Comparison of ENCODE assay signal across 19 mouse cellular contexts in genomic region chr5:99388131-99388530, GRCm38 (mm10).
DNase-seq lines count a peak whose midpoint lies in the region; ATAC-seq lines count a peak whose summit lies in the region.
"Had no signal": no experiment of that assay in that cellular context is flagged by ENCODE, and none has a peak within 500 bp of the region (broad histone marks: within the 10 kb centered on the region; RNA-seq: fewer than 3 reads in every experiment).

No protein-coding gene starts in this region.

- H3K36me3 ChIP-seq in heart, embryonic 14.5 days (ENCODE audit: control insufficient read depth, insufficient read depth, low read length): no peaks in the 10 kb centered on the region
- H3K36me3 ChIP-seq in heart, embryonic 12.5 days: no peaks in the 10 kb centered on the region
- no peaks in the 10 kb centered on the region for H3K36me3 ChIP-seq in liver, embryonic 12.5 days
- H3K36me3 ChIP-seq in liver, embryonic 11.5 days (ENCODE audit: control insufficient read depth, insufficient read depth, low read length): no peaks in the 10 kb centered on the region
- no peaks in the 10 kb centered on the region for H3K36me3 ChIP-seq in liver, embryonic 15.5 days (replicated peaks)
- H3K36me3 ChIP-seq: hindbrain, embryonic 15.5 days; midbrain, embryonic 13.5 days had no signal

- H3K4me2 ChIP-seq in heart, embryonic 14.5 days (ENCODE audit: low read length): no peak overlapping the region
- no peak overlapping the region for H3K4me2 ChIP-seq in heart, embryonic 12.5 days
- H3K4me2 ChIP-seq in liver, embryonic 12.5 days: no peak overlapping the region
- no peak overlapping the region for H3K4me2 ChIP-seq in liver, embryonic 11.5 days
- H3K4me2 ChIP-seq in liver, embryonic 15.5 days: no peak overlapping the region
- H3K4me2 ChIP-seq: hindbrain, embryonic 15.5 days; midbrain, embryonic 13.5 days had no signal

- H3K4me1 ChIP-seq in heart, embryonic 14.5 days (ENCODE audit: control insufficient read depth in 2 of 2, insufficient read depth in 2 of 2, low read length in 2 of 2): peaks cover 16 to 19% of the 10 kb centered on the region in 2 experiments
- peaks cover 35% of the 10 kb centered on the region for H3K4me1 ChIP-seq in heart, embryonic 12.5 days (replicated peaks)
- H3K4me1 ChIP-seq in liver, embryonic 12.5 days: peaks cover 17% of the 10 kb centered on the region; the same call in 1 of the 2 replicates
- peaks cover 10% of the 10 kb centered on the region; the same call in 1 of the 2 replicates for H3K4me1 ChIP-seq in liver, embryonic 11.5 days (replicated peaks; ENCODE audit: control insufficient read depth, insufficient read depth, low read length)
- H3K4me1 ChIP-seq in liver, embryonic 15.5 days (replicated peaks): peaks cover 18% of the 10 kb centered on the region; the same call in 1 of the 2 replicates

- H3K4me3 ChIP-seq in heart, embryonic 14.5 days (ENCODE audit: control insufficient read depth in 1 of 2, insufficient read depth in 1 of 2, low read depth in 1 of 2, low read length in 2 of 2): no peak overlapping the region
- H3K4me3 ChIP-seq in heart, embryonic 12.5 days: no peak overlapping the region
- H3K4me3 ChIP-seq in liver, embryonic 12.5 days: no peak overlapping the region
- H3K4me3 ChIP-seq in liver, embryonic 11.5 days (ENCODE audit: low read depth, low read length): no peak overlapping the region
- no peak overlapping the region for H3K4me3 ChIP-seq in liver, embryonic 15.5 days (replicated peaks)
- H3K4me3 ChIP-seq: erythroblast, embryonic 14.5 days; heart, adult 2 months; hindbrain, embryonic 15.5 days; midbrain, embryonic 13.5 days had no signal

- ATAC-seq in heart, embryonic 14.5 days (ENCODE audit: insufficient number of reproducible peaks, insufficient read depth, low FRiP score, low read depth): no peak
- ATAC-seq in heart, embryonic 12.5 days (ENCODE audit: insufficient number of reproducible peaks, low FRiP score): no peak
- no peak for ATAC-seq in liver, embryonic 12.5 days
- ATAC-seq in liver, embryonic 11.5 days (replicated peaks; ENCODE audit: low FRiP score): no peak
- ATAC-seq in liver, embryonic 15.5 days (ENCODE audit: insufficient read depth): no peak
- ATAC-seq: midbrain, embryonic 13.5 days had no signal

- H3K27me3 ChIP-seq in heart, embryonic 14.5 days (ENCODE audit: control insufficient read depth, insufficient read depth, low read length): no peaks in the 10 kb centered on the region
- H3K27me3 ChIP-seq in heart, embryonic 12.5 days (replicated peaks): no peaks in the 10 kb centered on the region
- H3K27me3 ChIP-seq in liver, embryonic 12.5 days (replicated peaks): no peaks in the 10 kb centered on the region
- no peaks in the 10 kb centered on the region for H3K27me3 ChIP-seq in liver, embryonic 11.5 days (replicated peaks; ENCODE audit: control insufficient read depth, insufficient read depth, low read length)
- no peaks in the 10 kb centered on the region for H3K27me3 ChIP-seq in liver, embryonic 15.5 days
- H3K27me3 ChIP-seq: CH12.LX had no signal

- no peak for DNase-seq in liver, embryonic 11.5 days (ENCODE audit: low spot score)
- peak; percentile 20 for DNase-seq in adipocyte (ENCODE audit: low spot score)
- no peak for DNase-seq in right cerebral cortex, postnatal 4 days
- DNase-seq in thymus, postnatal 4 days: no peak
- DNase-seq: adrenal gland, adult 8-10 months; cerebellum, adult 9-10 months; embryo, embryonic 11 days; retina, postnatal 1 day; spleen, adult 18-20 months; thymus, postnatal 36 days had no signal

- whole genome bisulfite sequencing in heart, embryonic 14.5 days: 77% methylated on average over 5 of the region's 5 CpGs
- WGBS in heart, embryonic 12.5 days: 81% methylated on average over 5 of the region's 5 CpGs
- WGBS in liver, embryonic 12.5 days (ENCODE audit: insufficient replicate concordance): 81% methylated on average over 5 of the region's 5 CpGs
- 77% methylated on average over 5 of the region's 5 CpGs for WGBS in liver, embryonic 11.5 days
- 67% methylated on average over 5 of the region's 5 CpGs for WGBS in liver, embryonic 15.5 days (ENCODE audit: insufficient replicate concordance)

- no peak overlapping the region for H3K9ac ChIP-seq in heart, embryonic 14.5 days (ENCODE audit: low read length)
- H3K9ac ChIP-seq in heart, embryonic 12.5 days: no peak overlapping the region
- H3K9ac ChIP-seq in liver, embryonic 12.5 days: no peak overlapping the region
- H3K9ac ChIP-seq in liver, embryonic 11.5 days (ENCODE audit: low read depth, low read length): no peak overlapping the region
- H3K9ac ChIP-seq in liver, embryonic 15.5 days: no peak overlapping the region
- H3K9ac ChIP-seq: hindbrain, embryonic 15.5 days; midbrain, embryonic 13.5 days had no signal

- H3K9me3 ChIP-seq in heart, embryonic 14.5 days (ENCODE audit: control insufficient read depth, low read length): no peaks in the 10 kb centered on the region
- no peaks in the 10 kb centered on the region for H3K9me3 ChIP-seq in heart, embryonic 12.5 days (replicated peaks)
- H3K9me3 ChIP-seq in liver, embryonic 12.5 days (replicated peaks): no peaks in the 10 kb centered on the region
- H3K9me3 ChIP-seq in liver, embryonic 11.5 days (ENCODE audit: control insufficient read depth, low read length): no peaks in the 10 kb centered on the region
- no peaks in the 10 kb centered on the region for H3K9me3 ChIP-seq in liver, embryonic 15.5 days (replicated peaks)
- H3K9me3 ChIP-seq: hindbrain, embryonic 15.5 days; midbrain, embryonic 13.5 days had no signal

- peak overlapping the region; percentile 29 to 39 for H3K27ac ChIP-seq in heart, embryonic 14.5 days (replicated peaks in 1 of 2; ENCODE audit: control insufficient read depth in 1 of 2, insufficient read depth in 1 of 2, low read depth in 2 of 2, low read length in 2 of 2)
- H3K27ac ChIP-seq in heart, embryonic 12.5 days (ENCODE audit: poor library complexity, severe bottlenecking): no peak overlapping the region
- H3K27ac ChIP-seq in liver, embryonic 12.5 days: 0 out of 2 replicates have a peak overlapping the region, but pooled peaks have one; percentile 1
- H3K27ac ChIP-seq in liver, embryonic 11.5 days (ENCODE audit: low read depth, low read length): no peak overlapping the region
- H3K27ac ChIP-seq in liver, embryonic 15.5 days (replicated peaks): peak overlapping the region; percentile 49
- H3K27ac ChIP-seq: hindbrain, embryonic 15.5 days; midbrain, embryonic 13.5 days had no signal

Comparison
In these comparisons a context has a peak if more than half of its experiments do, and no peak if none do; other contexts are left out.
1. H3K27ac ChIP-seq: peak in heart, embryonic 14.5 days (2 of 2), liver, embryonic 12.5 days (single experiment) and liver, embryonic 15.5 days (single experiment); none in heart, embryonic 12.5 days (single experiment) and liver, embryonic 11.5 days (single experiment).